In genomic region chr3:66221243-66221611, GRCm38 (mm10) we compare ENCODE assay signal across 9 mouse cellular contexts. TPM values are rescaled to one million over a fixed set of nuclear protein-coding genes. Genes with fewer than 3 reads are reported as not detected.
DNase-seq lines count a peak whose midpoint lies in the region; ATAC-seq and TF ChIP-seq lines count a peak whose summit lies in the region.
"Had no signal": no experiment of that assay in that cellular context is flagged by ENCODE, and none has a peak within 500 bp of the region (broad histone marks: within the 10 kb centered on the region; RNA-seq: fewer than 3 reads in every experiment).

No protein-coding gene starts in this region.

- no peak overlapping the region for H3K9ac ChIP-seq in ES-Bruce4 (ENCODE audit: low read depth, poor library complexity, severe bottlenecking)
- peak overlapping the region; percentile 63; the same call in 1 of the 2 replicates for H3K9ac ChIP-seq in kidney, postnatal 0 days (ENCODE audit: low read depth, low read length)
- peak overlapping the region; percentile 61; the same call in 1 of the 2 replicates for H3K9ac ChIP-seq in midbrain, embryonic 15.5 days

- no peak overlapping the region for H3K27ac ChIP-seq in ES-Bruce4 (ENCODE audit: insufficient read depth, low read length)
- H3K27ac ChIP-seq in cortical plate, adult 2 months (ENCODE audit: insufficient read depth, low read length): no peak overlapping the region
- peak overlapping the region; percentile 85; the same call in 1 of the 2 replicates for H3K27ac ChIP-seq in heart, embryonic 10.5 days
- H3K27ac ChIP-seq in kidney, postnatal 0 days: peak overlapping the region; percentile 60
- H3K27ac ChIP-seq in midbrain, embryonic 15.5 days: no peak overlapping the region

- H3K36me3 ChIP-seq in ES-Bruce4 (ENCODE audit: control insufficient read depth, insufficient read depth, low read length, poor library complexity, severe bottlenecking): no peaks in the 10 kb centered on the region
- H3K36me3 ChIP-seq in heart, embryonic 10.5 days: no peaks in the 10 kb centered on the region
- no peaks in the 10 kb centered on the region for H3K36me3 ChIP-seq in kidney, postnatal 0 days (ENCODE audit: insufficient read depth, low read length)
- no peaks in the 10 kb centered on the region for H3K36me3 ChIP-seq in midbrain, embryonic 15.5 days (replicated peaks)

- peaks cover 4% of the 10 kb centered on the region for H3K27me3 ChIP-seq in ES-Bruce4 (ENCODE audit: control insufficient read depth, insufficient read depth, low read length, poor library complexity, severe bottlenecking)
- peaks cover 10% of the 10 kb centered on the region for H3K27me3 ChIP-seq in heart, embryonic 10.5 days (ENCODE audit: insufficient read depth, poor library complexity, severe bottlenecking)
- no peaks in the 10 kb centered on the region for H3K27me3 ChIP-seq in kidney, postnatal 0 days (ENCODE audit: insufficient read depth, low read length)
- H3K27me3 ChIP-seq in midbrain, embryonic 15.5 days (replicated peaks): peaks cover 2% of the 10 kb centered on the region; the same call in 1 of the 2 replicates

- ATAC-seq in kidney, postnatal 0 days (replicated peaks; ENCODE audit: low FRiP score, low read depth): peak; percentile 71
- peak; percentile 62 for ATAC-seq in midbrain, embryonic 15.5 days (replicated peaks)
- ATAC-seq in erythroblast, adult 5-6 weeks (replicated peaks; ENCODE audit: low FRiP score, poor library complexity, severe bottlenecking): no peak

- no peak for TF ChIP-seq CTCF in ES-Bruce4 (IDR thresholded peaks at IDR 0.05; ENCODE audit: low read depth, low read length)
- TF ChIP-seq CTCF in cortical plate, adult 2 months (IDR thresholded peaks at IDR 0.05; ENCODE audit: extremely low read depth, insufficient read depth, low read length): no peak
- TF ChIP-seq CTCF in kidney, postnatal 0 days (IDR thresholded peaks at IDR 0.05; ENCODE audit: low read depth): no peak

- peak overlapping the region; percentile 94 for H3K4me2 ChIP-seq in kidney, postnatal 0 days (ENCODE audit: low read length)
- H3K4me2 ChIP-seq in midbrain, embryonic 15.5 days: peak overlapping the region; percentile 96

- no peaks in the 10 kb centered on the region for H3K4me1 ChIP-seq in ES-Bruce4 (ENCODE audit: control insufficient read depth, insufficient read depth, low read length)
- no peaks in the 10 kb centered on the region for H3K4me1 ChIP-seq in cortical plate, adult 2 months (ENCODE audit: control insufficient read depth, insufficient read depth, low read length)
- peaks cover 9% of the 10 kb centered on the region for H3K4me1 ChIP-seq in heart, embryonic 10.5 days
- H3K4me1 ChIP-seq in kidney, postnatal 0 days (replicated peaks; ENCODE audit: insufficient read depth, low read length): no peaks in the 10 kb centered on the region
- H3K4me1 ChIP-seq in midbrain, embryonic 15.5 days: peaks cover 11% of the 10 kb centered on the region

- H3K4me3 ChIP-seq in ES-Bruce4 (ENCODE audit: low read depth, low read length): peak overlapping the region; percentile 36
- H3K4me3 ChIP-seq in cortical plate, adult 2 months (ENCODE audit: insufficient read depth, low read length): peak overlapping the region; percentile 38
- H3K4me3 ChIP-seq in heart, embryonic 10.5 days: peak overlapping the region; percentile 72
- peak overlapping the region; percentile 55 for H3K4me3 ChIP-seq in kidney, postnatal 0 days (replicated peaks; ENCODE audit: low read depth, low read length)
- H3K4me3 ChIP-seq in midbrain, embryonic 15.5 days: peak overlapping the region; percentile 63

- WGBS in heart, embryonic 10.5 days: under 1% methylated on average over 11 of the region's 11 CpGs
- under 1% methylated on average over 11 of the region's 11 CpGs for WGBS in kidney, postnatal 0 days
- 1% methylated on average over 11 of the region's 11 CpGs for WGBS in midbrain, embryonic 15.5 days

- no peaks in the 10 kb centered on the region for H3K9me3 ChIP-seq in ES-Bruce4 (replicated peaks; ENCODE audit: control insufficient read depth, insufficient read depth, low read length, poor library complexity, severe bottlenecking)
- H3K9me3 ChIP-seq in heart, embryonic 10.5 days: no peaks in the 10 kb centered on the region
- H3K9me3 ChIP-seq in kidney, postnatal 0 days (replicated peaks; ENCODE audit: low read length): no peaks in the 10 kb centered on the region
- H3K9me3 ChIP-seq in midbrain, embryonic 15.5 days: no peaks in the 10 kb centered on the region

- TF ChIP-seq EP300 in ES-Bruce4 (IDR thresholded peaks at IDR 0.05; ENCODE audit: insufficient read depth, low read depth, low read length): no peak

- no peak for DNase-seq in heart, embryonic 10.5 days (ENCODE audit: low spot score)
- DNase-seq in kidney, postnatal 0 days (ENCODE audit: low spot score): peak; percentile 88
- no peak for DNase-seq in adrenal gland, adult 2 months
- no peak for DNase-seq in layer of hippocampus, adult 9-11 months

- no peak for TF ChIP-seq POLR2A in ES-Bruce4 (IDR thresholded peaks at IDR 0.05; ENCODE audit: insufficient read depth, low read length)
- no peak for TF ChIP-seq POLR2A in cortical plate, adult 2 months (IDR thresholded peaks at IDR 0.05; ENCODE audit: extremely low read depth, insufficient read depth, low read length)

RNA-seq across cellular contexts. Expression of gene Ptx3, which starts 1.5 kb away (rescaled TPM):
- polyA plus RNA-seq in ES-Bruce4 (2011; ENCODE audit: insufficient read depth, insufficient read length, low read depth, missing spikeins): 0.47 TPM in 1 of 2 replicates, not detected in the other
- polyA plus RNA-seq in cortical plate, adult 2 months (2012; rRNA removed): 0.23 and 0.42 TPM in 2 replicates
- 2.2 and 4.4 TPM in 2 replicates for polyA plus RNA-seq in heart, embryonic 10.5 days (2016; fragmentation: Nextera tagmentation; extraction: Ambion mirVana)
- 7.8 and 11.2 TPM in 2 replicates for polyA plus RNA-seq in kidney, postnatal 0 days (2015; fragmentation: Nextera tagmentation; extraction: Ambion mirVana)
- 7.7 and 8.2 TPM in 2 replicates for polyA plus RNA-seq in midbrain, embryonic 15.5 days (2015; fragmentation: Nextera tagmentation; extraction: Ambion mirVana)
- total RNA-seq in erythroblast, adult 5-6 weeks (2015; ENCODE audit: low replicate concordance): not detected in 2 replicates
- not detected in 2 replicates for total RNA-seq in erythroblast, adult 5-6 weeks (2017; ENCODE audit: low replicate concordance)
- total RNA-seq in adrenal gland, adult 2 months (2021): under 1 TPM; 0.14 to 0.20 TPM
- 0.12 TPM in 1 of 2 replicates, not detected in the other for polyA plus RNA-seq in adrenal gland, adult 2 months (2012; rRNA removed)
- total RNA-seq: neutrophil, adult 5-6 weeks had no signal

Comparison
In these comparisons a context has a peak if more than half of its experiments do, and no peak if none do; other contexts are left out.
1. H3K27ac ChIP-seq: peak in heart, embryonic 10.5 days (single experiment) and kidney, postnatal 0 days (single experiment); none in ES-Bruce4 (single experiment), cortical plate, adult 2 months (single experiment) and midbrain, embryonic 15.5 days (single experiment).
2. Peak in every context shown above with its lines, with median percentiles within 50 percentile points of each other: H3K4me3 ChIP-seq.